Mouse (Mus musculus) forebrain, embryonic 14.5 days (tissue): ENCODE results near the gene Cfap97d1. TPM values are rescaled to one million over a fixed set of nuclear protein-coding genes. Genes with fewer than 3 reads are reported as not detected.
"Not testable (repeated sequence)": the region's sequence is repeated elsewhere in the genome, so short reads cannot be mapped to it uniquely, and the experiment has no call there.

ENCODE experiments used
- ATAC-seq: fragments of 200-750 bp; cut with Nextera tagmentation; 2 replicates; pipeline ENCODE4 v1.8.0; 2017; ENCODE audit warnings: mild to moderate bottlenecking, moderate library complexity
- DNase-seq: peaks from one replicate; pipeline ENCODE4 v3.0.0-alpha.2; 2015; ENCODE audit warnings: low spot score
- H3K27ac ChIP-seq: fragments of 300-500 bp; sonication (generic); 2 replicates; pipeline ENCODE4 v1.5.1; 2014; ENCODE audit warnings: low read depth, mild to moderate bottlenecking, control low read depth, low read length, moderate library complexity
- H3K27me3 ChIP-seq: fragments of 300-500 bp; sonication (generic); replicated peaks from 2 replicates; pipeline ENCODE4 v1.6.1; 2014; ENCODE audit warnings: low read length, control low read depth, mixed read lengths; ENCODE audit not compliant: control insufficient read depth, insufficient read depth
- H3K36me3 ChIP-seq: fragments of 300-500 bp; sonication (generic); 2 replicates; pipeline ENCODE4 v1.6.1; 2014; ENCODE audit warnings: low read length, control low read depth; ENCODE audit not compliant: control insufficient read depth, insufficient read depth
- H3K4me1 ChIP-seq: fragments of 300-500 bp; sonication (generic); 2 replicates; pipeline ENCODE4 v1.6.1; 2014; ENCODE audit warnings: antibody characterized with exemption, low read length, control low read depth; ENCODE audit not compliant: control insufficient read depth, insufficient read depth
- H3K4me2 ChIP-seq: fragments of 300-500 bp; sonication (generic); 2 replicates; pipeline ENCODE4 v1.6.1; 2014; ENCODE audit warnings: mild to moderate bottlenecking, control low read depth, low read length
- H3K4me3 ChIP-seq: fragments of 300-500 bp; sonication (generic); 2 replicates; pipeline ENCODE4 v1.5.1; 2014; ENCODE audit warnings: low read depth, low read length, control low read depth
- H3K9ac ChIP-seq: fragments of 300-500 bp; sonication (generic); 2 replicates; pipeline ENCODE4 v1.6.1; 2014; ENCODE audit warnings: mild to moderate bottlenecking, low read length, control low read depth, moderate library complexity
- H3K9me3 ChIP-seq: fragments of 300-500 bp; sonication (generic); replicated peaks from 2 replicates; pipeline ENCODE4 v1.6.1; 2016; ENCODE audit warnings: low read length, control low read depth, mixed read lengths; ENCODE audit not compliant: control insufficient read depth
- WGBS: fragments of 180-500 bp; shearing (Covaris S2); extraction: QIAGEN DNeasy Blood & Tissue Kit; methylation state at CpG from one replicate; pipeline ENCODE4 v1.1.7; 2014; 5-methylcytosine and 5-hydroxymethylcytosine counted together
- polyA plus RNA-seq: library from polyadenylated mRNA; unstranded; fragments of >200 nt; fragmentation: Nextera tagmentation; extraction: Ambion mirVana; gene quantifications from 2 replicates; pipeline ENCODE4 v1.2.1, GENCODE M21; 2014

The Cfap97d1 gene
- polyA plus RNA-seq, 1 experiment from 2014 or later, result not detected

DNA sequence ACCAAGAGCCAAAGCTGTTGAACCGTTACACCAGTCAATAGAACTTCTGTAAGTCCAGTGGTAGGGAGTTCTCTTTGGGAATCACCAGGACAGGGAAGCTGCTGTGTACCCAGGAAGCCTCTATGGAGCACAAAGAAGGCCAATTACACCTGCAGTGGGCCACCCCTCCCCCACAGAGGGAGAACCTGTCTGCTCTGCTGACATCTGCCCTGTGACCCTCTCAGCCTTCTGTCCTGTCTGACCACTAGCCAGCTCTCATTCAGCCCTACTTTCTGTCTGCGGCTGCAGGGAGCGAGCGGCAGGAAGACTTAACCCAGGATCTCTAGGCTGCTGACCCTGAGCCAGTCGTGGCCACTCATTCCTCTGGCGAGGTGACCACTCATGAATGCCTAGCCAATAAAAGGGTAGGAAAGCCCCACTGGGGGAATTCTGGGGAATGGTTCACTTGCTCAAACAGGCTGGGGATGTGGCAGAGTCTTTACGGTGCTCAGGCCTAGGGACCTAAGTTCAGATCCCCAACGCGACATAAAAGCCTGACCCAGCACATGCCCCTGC lies 3.4 kb upstream of the Cfap97d1 start:
- Histone ChIP-seq H3K27me3 (no peaks in the 10 kb centered on the region), H3K4me3 (no peak overlapping the region), H3K9me3 (no peaks in the 10 kb centered on the region), H3K4me2 (no peak overlapping the region), H3K36me3 (no peaks in the 10 kb centered on the region), H3K9ac (no peak overlapping the region), H3K4me1 (0 out of 2 replicates have a peak, but pooled peaks cover 3% of the 10 kb centered on the region), H3K27ac (no peak overlapping the region)
- no peak for DNase-seq
- ATAC-seq, result no peak
- 81% methylated on average over 9 of the region's 9 CpGs for WGBS

GRCm38 (mm10) chr11:101981850-101982249 lies 2.2 kb upstream of the Cfap97d1 start:
- no peak for ATAC-seq
- WGBS, result 91% methylated on average over 12 of the region's 12 CpGs
- no peaks in the 10 kb centered on the region for H3K9me3 ChIP-seq
- no peak overlapping the region for H3K27ac ChIP-seq
- H3K4me3 ChIP-seq, result no peak overlapping the region
- H3K4me2 ChIP-seq, result no peak overlapping the region
- H3K27me3 ChIP-seq, result no peaks in the 10 kb centered on the region
- H3K36me3 ChIP-seq, result no peaks in the 10 kb centered on the region
- 0 out of 2 replicates have a peak, but pooled peaks cover 3% of the 10 kb centered on the region for H3K4me1 ChIP-seq
- H3K9ac ChIP-seq, result no peak overlapping the region
- no peak for DNase-seq

DNA sequence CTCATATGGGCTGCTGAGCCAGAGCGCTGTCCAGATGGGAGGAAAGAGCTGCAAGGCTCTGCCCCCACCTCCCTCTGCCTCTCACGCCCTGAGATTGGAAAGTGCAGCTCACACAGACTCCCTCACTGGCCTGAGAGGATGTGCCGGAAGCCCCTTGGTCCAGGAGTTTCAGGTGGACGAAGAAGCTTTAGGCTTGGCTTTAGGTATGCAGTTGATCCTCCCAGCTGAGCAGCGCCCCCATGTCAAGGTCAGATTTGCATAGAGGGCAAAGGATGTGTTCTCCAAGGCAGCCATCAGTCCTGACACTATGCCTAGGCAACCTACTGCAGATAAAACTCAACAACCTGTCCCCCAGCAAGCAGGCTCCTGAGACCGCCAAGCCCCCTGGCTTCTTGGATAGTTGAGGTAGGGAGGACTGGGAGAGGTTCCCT lies 1.1 kb upstream of the Cfap97d1 start:
- no peaks in the 10 kb centered on the region for H3K9me3 ChIP-seq
- H3K4me3 ChIP-seq, result no peak overlapping the region
- 74% methylated on average over 6 of the region's 6 CpGs for WGBS
- ATAC-seq (no peak), DNase-seq (no peak)
- H3K27ac ChIP-seq, result no peak overlapping the region
- H3K36me3 ChIP-seq, result no peaks in the 10 kb centered on the region
- no peak overlapping the region for H3K9ac ChIP-seq
- 0 out of 2 replicates have a peak, but pooled peaks cover 5% of the 10 kb centered on the region for H3K4me1 ChIP-seq
- no peaks in the 10 kb centered on the region for H3K27me3 ChIP-seq
- no peak overlapping the region for H3K4me2 ChIP-seq

DNA sequence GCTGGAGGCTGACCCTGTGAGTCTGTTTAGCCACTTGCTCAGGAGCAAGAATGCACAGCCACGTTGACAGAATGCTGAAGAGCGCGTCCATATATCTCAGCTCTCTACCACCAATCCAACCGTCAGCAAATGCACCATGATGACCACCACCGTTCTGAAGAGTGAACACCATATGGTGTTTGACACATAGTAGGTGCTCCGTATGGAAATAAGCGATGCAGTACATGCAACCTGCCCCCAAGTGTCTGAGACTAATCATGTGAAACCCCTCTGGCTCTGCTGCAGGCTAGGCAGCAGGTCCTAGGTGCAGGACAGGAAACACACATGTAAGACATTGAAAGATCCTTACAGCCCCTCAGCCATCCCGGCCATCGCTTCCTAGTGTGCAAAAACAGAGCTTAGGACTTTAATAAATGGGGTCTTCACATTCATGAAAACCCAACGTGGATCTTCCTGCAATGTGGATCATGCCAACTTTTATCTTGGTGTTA lies 603 bp upstream of the Cfap97d1 start:
- Histone ChIP-seq H3K4me2 (peak overlapping the region; percentile 99), H3K9ac (no peak overlapping the region), H3K9me3 (no peaks in the 10 kb centered on the region), H3K27me3 (no peaks in the 10 kb centered on the region), H3K4me3 (peak overlapping the region; percentile 58; the same call in 1 of the 2 replicates), H3K4me1 (0 out of 2 replicates have a peak, but pooled peaks cover 5% of the 10 kb centered on the region), H3K36me3 (no peaks in the 10 kb centered on the region), H3K27ac (no peak overlapping the region)
- DNase-seq (no peak), ATAC-seq (no peak)
- WGBS, result 78% methylated on average over 10 of the region's 10 CpGs

DNA sequence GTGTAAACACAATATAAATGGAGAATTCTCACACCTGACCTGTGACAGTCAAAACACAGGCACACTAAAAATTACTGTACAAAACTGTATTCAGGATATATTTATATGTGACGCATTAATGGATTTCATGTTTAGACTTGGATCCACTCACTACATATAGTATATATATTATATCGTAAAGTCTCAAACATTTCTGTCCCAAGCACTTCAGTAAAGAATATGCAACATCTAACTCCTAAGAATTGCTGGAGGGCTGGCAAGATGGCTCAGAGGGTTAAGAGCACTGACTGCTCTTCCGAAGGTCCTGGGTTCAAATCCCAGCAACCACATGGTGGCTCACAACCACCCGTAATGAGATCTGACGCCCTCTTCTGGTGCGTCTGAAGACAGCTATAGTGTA lies 1.4 kb downstream of the Cfap97d1 start:
- H3K9ac ChIP-seq, ATAC-seq, H3K4me2 ChIP-seq, DNase-seq, H3K4me3 ChIP-seq, H3K27me3 ChIP-seq, H3K9me3 ChIP-seq, H3K36me3 ChIP-seq, H3K27ac ChIP-seq, H3K4me1 ChIP-seq: not testable (repeated sequence)
- WGBS, result 73% methylated on average over 6 of the region's 6 CpGs

- ATAC-seq, result peak; percentile 47
- Histone ChIP-seq H3K27me3 (no peaks in the 10 kb centered on the region), H3K4me2 (no peak overlapping the region), H3K36me3 (no peaks in the 10 kb centered on the region), H3K9me3 (no peaks in the 10 kb centered on the region), H3K27ac (no peak overlapping the region), H3K9ac (no peak overlapping the region), H3K4me3 (no peak overlapping the region), H3K4me1 (0 out of 2 replicates have a peak, but pooled peaks cover 5% of the 10 kb centered on the region)
- WGBS, result 6% methylated on average over 10 of the region's 10 CpGs
- DNase-seq, result peak; percentile 92
These were observed 1.9 kb downstream of the Cfap97d1 start for GRCm38 (mm10) chr11:101985990-101986389.

DNA sequence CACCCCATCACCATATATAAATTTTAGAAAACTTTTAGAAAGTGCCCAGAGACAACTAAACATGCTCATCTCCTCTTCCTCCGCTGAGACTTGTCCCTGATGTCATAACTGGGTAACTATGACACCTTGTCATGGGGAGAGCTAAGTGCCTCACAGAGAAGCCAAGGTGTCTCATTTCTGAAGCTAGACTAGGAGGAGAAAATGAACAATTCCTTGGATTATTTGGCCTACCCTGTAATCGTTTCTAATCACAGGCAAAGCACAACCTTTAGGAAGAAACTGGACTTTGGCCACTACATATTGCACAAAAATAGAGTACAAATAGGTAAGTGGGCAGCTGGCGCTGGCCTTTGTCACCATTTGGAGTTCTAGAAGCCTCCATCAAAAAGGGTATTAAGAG lies 2.8 kb downstream of the Cfap97d1 start, which contains the start of gene Dusp3:
TSS of gene Dusp3 (minus strand) at position 101 of the 400 bp plus-strand sequence.
- ATAC-seq (no peak), DNase-seq (no peak)
- Histone ChIP-seq H3K36me3 (no peaks in the 10 kb centered on the region), H3K4me2 (no peak within 1 kb of the TSS), H3K4me3 (no peak within 1 kb of the TSS), H3K27me3 (no peaks in the 10 kb centered on the region), H3K27ac (no peak within 1 kb of the TSS), H3K4me1 (0 out of 2 replicates have a peak, but pooled peaks cover 5% of the 10 kb centered on the region), H3K9ac (no peak within 1 kb of the TSS), H3K9me3 (no peaks in the 10 kb centered on the region)
- WGBS, result 75% methylated on average over 3 of the region's 3 CpGs

- 88% methylated on average over 3 of the region's 3 CpGs for WGBS
- Histone ChIP-seq H3K4me3 (no peak overlapping the region), H3K4me2 (no peak overlapping the region), H3K27ac (no peak overlapping the region), H3K9ac (no peak overlapping the region), H3K27me3 (no peaks in the 10 kb centered on the region), H3K4me1 (0 out of 2 replicates have a peak, but pooled peaks cover 2% of the 10 kb centered on the region), H3K36me3 (no peaks in the 10 kb centered on the region), H3K9me3 (no peaks in the 10 kb centered on the region)
- ATAC-seq (no peak), DNase-seq (no peak)
These were observed 6.2 kb downstream of the Cfap97d1 start for GRCm38 (mm10) chr11:101990244-101990643.

DNA sequence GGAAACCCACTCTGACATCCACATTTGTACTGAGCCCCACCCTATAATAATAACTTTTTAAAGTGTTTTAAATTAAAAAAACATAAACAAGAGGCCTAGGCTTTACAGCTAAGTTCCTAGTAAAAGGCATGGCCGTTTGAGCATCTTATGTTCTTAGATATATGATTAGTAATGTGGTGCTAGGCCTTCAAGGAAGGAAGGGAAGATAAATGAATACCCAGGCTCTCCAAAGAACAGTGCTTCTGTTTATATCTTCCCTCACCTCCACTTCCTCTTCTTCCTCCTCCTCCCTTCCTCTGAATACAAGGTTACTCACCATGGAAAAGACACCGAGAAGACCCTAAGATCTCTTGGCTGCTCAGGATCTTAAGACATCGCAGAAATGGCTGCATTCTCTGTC lies 7.7 kb downstream of the Cfap97d1 start:
- H3K4me2 ChIP-seq, result no peak overlapping the region
- H3K27ac ChIP-seq, result no peak overlapping the region
- no peak overlapping the region for H3K4me3 ChIP-seq
- no peak for ATAC-seq
- H3K27me3 ChIP-seq, result no peaks in the 10 kb centered on the region
- WGBS, result 89% methylated on average over 3 of the region's 3 CpGs
- no peaks in the 10 kb centered on the region; the same call in 1 of the 2 replicates for H3K36me3 ChIP-seq
- no peaks in the 10 kb centered on the region for H3K9me3 ChIP-seq
- H3K9ac ChIP-seq, result no peak overlapping the region
- DNase-seq, result no peak
- H3K4me1 ChIP-seq, result 0 out of 2 replicates have a peak, but pooled peaks cover 2% of the 10 kb centered on the region
